Mouse (Mus musculus) brain, embryonic 18.5 days (tissue): Measurements from ENCODE around the gene Ano2.

Experiments used
- DNase-seq: peaks from one replicate; pipeline ENCODE4 v3.0.0-alpha.2; 2012; ENCODE audit warnings: low read depth, low spot score

The Ano2 gene

DNA sequence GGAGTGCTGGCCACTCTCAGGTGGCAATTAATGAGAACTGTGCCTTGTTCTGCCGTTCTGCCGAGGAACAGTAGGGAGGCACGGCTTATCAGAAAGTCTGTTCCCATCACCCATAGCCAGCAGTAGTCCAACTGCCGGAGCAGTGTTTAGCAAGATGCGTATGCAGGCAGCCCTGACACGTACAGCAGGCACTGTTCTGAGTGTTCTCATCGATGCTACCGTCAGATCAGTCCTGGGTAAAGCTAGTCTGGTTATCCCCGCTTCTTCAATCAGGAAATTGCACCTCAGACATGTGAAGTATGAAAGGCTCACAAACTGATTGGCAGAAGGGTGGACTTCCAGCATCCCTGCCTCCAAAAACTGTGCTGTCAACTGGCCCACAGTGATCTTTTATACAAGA, 224.2 kb downstream of the Ano2 start:
- no peak for DNase-seq

DNA sequence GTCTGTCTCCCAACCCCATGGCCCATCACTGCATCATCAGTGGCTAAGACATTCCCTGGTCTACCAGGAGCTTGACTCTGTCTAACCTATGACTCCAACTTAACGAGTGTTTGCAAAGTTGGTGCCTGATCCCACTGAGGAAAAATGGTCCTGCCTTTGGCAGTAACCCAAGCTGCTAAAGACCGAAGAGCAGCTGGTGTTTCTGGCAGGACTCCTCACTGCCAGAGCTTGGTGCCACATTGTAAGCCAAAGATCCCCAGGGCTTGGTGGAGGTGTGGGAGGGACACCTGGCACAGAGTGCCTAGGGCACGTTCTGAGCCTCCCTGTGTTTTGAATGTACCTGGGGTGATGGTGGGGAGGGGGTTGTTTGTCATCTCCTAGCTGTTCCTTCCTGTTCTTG, 232.5 kb downstream of the Ano2 start:
- DNase-seq: no peak

DNA sequence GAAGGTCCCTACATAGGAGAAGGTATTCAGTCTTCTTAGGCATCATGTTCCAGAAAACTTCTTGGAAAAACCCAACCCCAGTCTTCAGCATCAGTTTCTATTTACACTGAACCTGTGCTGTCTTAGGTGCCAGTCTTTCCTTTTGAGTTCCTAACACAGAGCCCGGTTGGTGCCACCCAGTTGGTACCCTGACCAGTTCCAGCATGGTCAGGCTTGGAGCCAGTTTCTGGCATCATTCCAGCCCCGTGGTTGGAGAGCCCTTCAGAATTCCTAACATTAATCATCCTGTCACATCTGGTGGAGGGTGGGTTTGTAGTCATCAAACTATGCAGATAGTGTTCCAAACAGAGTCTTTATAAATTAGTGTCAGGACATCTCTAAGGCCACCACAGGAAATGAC, 234.8 kb downstream of the Ano2 start:
- no peak for DNase-seq

DNA sequence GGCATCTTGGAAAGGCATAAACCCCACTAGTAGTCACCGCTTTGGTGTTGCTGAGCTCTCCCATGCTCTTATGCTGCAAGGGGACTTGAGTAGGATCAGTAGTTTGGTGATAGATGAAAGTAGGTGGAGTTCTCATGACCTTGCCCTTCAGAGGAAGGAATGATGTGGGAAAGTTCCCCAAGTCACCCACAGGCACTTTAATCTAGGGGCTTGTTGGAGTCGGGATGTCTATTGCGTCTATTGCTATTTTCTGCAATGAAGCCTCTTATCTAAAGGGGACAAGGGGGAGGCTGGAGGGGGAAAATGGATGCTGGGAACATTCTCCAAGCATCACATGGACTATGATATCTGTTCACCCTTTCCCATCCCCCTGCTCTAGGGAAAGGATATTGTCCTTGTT, 235.6 kb downstream of the Ano2 start:
- no peak for DNase-seq

DNA sequence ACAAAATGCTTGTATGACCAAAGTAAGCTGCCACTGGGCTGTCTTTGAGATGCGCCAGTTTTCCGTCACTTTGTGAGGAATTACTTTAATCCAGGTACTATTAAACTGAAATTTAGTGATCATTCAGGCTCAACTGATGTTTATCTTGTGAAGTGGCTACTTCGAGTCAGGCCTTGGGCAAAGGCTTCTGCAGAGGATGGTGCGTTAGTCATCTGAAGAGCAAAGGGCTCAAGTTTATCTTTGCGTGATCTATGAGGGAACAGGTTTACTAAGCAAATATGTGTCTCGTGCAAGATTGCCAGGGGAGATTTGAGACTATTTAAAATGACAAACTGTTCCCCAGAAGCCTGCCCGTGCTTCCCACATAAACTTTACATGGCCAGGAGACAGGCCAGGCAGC, 241.7 kb downstream of the Ano2 start:
- no peak for DNase-seq

DNA sequence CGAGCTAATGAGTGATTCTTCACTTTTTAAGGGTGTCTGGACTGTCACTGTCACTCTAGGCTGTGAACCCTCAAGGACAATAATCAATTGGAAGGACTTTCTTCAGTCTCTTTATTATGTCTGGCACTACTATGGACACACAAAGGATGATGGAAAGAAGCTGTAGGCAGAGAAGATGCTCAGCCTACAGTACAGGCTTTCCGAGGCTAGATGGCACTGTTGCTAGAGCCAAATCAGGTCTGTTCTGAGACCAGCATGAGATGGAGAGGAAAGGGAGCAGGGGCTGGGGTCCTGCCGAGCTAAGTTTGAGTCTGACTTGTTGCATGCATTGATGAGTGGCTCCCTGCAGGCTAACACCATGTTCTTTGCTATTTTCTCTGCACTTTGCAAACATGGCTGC, 264.7 kb downstream of the Ano2 start:
- DNase-seq: no peak

DNA sequence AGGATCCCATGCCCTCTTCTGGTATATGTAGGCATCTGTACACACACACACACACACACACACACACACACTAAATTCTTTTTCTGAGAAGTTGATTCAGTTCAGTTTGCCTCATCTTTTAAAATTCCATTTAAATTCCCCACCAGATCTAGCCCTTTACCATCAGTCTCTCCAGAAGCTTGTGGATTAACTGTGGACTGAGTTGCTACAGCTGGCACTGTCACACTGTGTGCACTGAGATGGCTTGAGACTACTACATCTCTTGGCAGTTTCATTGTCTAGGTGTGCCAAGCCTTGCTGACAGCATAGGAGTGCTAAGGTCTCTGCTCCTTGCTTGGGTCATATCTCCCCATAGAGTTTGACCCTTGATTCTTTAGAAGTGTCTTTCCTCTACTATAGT, 283.3 kb downstream of the Ano2 start:
- DNase-seq: no peak

DNA sequence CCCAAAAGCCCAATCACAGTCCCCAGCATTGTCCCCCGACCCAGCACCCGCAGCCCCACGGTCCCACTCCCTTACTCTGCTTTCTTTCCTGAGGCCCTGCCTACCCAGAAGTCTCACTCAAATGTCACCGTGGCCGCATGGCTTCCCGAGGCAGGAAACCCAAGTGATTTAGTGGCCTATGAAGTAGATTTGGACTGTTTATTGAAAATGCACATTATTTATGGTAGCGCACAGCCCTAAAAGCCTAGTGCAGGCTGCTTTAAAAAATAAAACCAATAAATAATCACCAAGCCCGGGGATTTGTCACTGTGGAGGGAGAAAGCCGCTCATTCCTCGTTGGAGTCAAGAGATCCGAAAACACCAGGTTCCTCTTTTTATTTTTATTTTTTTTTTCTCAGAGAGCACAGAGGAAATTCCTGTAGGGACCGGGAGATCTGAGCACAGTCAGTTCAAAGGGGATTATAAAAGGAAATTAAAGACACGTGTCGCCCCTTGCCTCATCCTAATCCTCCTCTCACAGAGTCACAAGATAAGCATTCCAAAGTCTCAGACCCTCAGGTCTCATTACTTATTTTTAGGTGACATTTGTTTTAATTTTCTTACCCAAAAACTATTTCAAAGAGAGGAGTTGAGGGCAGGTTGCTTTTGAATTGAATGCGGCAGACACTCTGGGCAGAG, 285.7 kb downstream of the Ano2 start:
- no peak for DNase-seq

DNA sequence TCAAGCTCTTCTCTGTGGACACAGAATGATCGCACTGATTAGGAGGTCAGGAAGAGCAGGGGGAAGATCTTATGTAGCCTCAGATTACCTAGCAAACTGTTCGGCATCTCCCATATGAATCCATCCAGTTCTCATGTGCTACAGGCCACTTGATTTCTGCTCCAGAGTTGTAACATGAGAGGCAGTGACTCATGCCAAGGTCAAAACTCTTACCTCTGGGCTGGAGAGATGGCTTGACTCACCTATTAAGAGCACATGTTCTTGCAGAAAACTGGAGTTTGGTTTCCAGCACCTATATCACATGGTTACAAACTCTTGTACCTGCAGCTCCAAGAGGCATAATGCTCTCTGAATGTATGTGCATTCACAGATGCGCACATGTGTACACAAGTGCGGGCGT, 289.4 kb downstream of the Ano2 start:
- DNase-seq: no peak

DNA sequence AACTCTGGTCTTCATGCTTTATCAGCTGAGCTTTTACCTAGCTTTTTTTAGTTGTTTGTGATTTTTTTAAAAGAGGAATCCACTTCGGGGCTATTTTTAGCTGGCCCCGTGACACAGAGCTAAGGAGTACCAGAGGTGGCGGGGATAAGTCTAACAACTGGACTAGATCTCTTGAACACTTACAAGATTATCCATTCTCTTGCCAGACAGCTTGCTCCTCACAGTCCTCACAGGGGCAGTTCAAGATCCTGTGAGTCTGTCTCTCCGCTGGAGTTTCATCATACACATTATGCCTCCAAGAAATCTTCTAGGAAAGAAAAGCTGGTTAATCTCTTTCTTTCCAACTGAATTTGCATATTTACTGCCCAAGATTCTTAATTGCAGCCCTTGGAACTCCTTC, 293.8 kb downstream of the Ano2 start:
- DNase-seq: no peak

DNA sequence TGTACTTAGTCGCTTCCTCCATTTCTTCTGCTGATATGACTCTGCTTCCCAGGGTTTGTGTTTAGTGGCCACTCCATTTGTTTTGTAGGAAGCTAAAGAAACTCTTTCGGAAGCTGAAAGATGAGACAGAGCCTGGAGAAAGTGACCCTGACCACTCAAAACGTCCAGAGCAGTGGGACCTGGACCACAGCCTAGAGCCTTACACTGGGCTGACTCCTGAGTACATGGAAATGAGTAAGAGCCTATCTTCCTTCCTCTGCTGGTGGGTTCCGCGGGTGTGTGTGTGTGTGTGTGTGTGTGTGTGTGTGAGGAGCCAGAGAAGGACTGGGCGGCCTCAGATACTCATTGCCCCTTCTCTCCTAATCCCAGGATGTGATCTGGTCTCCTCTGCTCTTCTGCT, 302.5 kb downstream of the Ano2 start:
- no peak for DNase-seq

DNA sequence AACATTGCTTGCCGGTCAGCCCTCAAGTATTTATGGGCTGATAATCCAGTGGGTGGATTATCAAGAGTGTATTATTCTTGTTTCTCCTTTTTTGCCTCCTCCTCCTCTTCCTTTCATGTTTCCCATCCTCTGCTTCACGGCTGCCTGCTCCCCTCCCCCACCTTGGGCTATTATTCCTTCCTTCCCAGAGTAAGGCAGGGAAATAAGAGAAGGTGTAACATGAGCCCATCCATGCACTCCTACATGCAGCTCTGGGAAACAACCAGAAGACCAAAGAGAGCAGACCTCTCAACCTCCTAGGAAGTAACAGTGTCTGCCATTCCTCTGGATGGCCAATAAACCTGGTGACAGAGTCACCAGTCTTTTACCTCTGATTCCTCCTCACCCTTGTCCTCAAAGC, 311.6 kb downstream of the Ano2 start:
- no peak for DNase-seq

DNA sequence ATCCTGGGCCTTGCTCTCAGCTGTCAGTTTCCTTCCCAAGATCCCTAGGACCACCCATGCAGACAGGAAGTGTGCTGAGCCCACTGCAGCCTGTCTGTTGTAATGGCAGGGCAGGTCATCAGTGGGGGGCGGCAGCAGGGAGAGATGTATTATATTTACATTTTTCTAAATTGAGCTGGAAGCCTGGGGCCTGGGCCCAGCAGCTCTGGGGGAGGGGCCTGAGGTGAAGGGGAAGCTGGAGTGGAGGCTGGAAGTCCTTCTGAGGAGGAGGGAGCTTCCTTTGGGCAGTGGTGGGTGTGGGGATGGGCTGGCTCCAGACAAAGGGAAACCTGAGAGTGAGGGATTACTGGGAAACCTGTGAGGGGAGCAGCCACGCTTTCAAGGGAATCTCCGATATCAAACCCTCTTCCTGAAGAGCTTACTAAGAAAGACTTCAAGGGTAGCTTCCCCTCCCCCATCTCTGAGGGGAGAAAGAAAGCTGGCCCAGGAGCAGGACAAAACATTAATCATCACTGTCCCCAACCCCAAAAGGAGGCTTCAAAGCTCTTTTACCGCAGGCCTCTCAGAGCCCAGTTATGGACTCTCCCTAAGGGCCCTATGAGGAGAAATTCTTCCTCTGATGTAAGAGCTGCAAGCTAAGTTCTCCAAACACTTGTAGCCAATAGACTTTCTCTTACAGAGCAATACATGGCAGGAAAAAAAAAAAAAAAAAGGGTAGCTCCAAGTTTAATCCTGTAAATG, 313.0 kb downstream of the Ano2 start:
- DNase-seq: no peak

DNA sequence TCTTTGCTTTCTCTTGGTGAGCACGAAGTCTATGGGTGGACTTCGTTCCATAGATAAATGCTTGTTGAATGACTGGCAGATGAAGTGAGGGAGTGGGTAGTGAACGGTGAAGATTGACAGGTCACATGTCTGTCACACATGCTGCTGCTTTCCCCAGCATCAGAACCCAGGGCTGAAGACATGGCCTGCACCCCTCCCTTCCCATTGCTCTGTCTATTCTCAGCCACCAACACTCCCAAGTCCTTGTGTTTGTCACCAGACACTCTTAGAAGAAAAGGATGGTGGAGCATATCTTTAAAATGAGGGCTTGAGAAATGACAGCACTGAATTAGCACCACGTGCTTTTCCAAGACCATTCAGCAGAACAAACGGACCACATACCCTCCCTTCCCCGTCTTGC, 316.4 kb downstream of the Ano2 start:
- no peak for DNase-seq

DNA sequence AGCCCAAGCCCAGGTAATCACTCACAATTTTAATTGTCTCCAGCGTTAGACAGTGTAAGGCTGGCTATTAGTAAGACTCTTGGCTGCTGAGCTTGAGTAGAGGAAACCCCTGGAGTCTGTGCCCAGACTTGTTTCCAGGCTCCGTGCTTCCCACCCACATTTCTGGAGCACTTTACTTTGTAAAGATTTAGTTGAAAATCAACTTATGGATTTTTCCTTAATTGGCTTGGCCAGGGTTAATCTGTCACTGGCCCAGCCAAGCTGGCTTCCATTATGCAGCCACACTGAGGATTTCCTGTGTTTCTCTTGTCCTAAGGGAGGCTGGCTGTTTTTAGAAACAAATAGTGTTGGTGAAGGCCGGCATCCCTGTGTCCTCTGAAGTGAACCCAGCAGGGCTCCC, 318.9 kb downstream of the Ano2 start:
- DNase-seq: no peak

DNA sequence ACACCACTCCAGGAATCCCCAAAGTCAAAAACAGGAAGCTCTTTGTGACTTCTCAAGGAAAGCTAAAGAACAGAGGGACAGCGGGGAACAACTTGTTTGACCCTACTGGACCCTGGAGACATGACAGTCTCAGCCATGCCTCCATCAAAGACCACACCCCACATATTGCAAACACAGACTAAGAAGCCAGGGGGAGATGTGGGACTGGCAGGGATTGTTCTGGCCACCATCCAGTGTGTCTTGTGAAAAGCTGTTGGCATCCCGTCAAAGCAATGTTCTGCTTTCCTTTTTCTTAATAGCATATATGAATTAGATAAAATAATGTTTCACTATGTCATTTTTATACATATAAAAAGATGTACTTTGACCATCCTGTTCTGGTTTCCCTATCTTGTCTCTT, 326.8 kb downstream of the Ano2 start:
- DNase-seq: no peak

DNA sequence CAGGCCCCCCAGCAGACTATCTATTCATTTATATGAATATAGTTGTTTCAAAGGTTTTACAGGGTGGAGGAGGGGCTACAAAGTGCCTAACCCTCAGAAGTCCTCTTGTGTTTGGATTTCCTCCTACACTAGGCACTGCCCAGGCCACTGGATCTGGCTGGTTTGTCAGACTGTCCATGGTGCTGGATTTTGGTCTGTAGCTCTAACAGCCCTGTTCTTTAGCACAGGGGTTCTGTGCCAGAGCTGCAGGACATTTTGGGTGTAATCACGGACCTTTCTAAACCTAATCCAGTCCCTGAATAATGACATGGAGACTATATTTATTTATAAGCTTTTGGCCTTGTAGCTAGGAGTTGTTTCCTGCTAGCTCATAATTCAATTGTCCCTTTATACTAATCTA, 328.2 kb downstream of the Ano2 start:
- no peak for DNase-seq

DNA sequence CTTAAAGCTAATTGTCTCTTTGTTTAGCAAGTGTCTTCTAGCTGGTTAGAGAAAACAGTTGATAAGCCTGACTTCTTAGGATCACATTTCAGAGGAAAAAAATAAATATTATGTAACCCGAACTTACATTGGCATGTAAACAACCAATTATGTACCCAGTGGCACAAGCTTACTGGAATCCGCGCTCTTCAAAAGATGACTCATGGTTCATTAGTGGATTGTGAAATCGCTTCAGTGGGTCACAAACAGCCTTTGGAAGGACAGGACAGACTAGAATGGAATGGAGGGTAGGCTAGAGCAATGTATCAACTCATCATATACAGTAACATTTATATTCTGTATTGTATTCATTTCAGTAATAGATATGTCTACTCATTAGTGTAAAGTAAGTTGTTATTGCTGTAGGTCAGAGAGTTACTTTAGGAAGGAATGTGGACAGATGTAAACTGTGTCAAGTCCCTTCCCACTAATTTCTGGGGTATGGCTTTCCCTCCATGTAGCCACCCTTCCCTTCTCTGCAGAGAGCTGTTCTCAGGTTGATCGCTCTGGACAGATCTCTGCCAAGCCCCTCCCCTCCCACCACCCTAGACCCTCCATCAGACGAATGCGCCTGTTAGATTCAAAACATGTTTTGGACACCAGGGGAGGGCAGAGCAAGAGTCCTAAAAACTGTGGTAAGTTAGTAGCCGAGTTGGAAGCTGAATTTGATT, 343.6 kb downstream of the Ano2 start:
- no peak for DNase-seq

DNA sequence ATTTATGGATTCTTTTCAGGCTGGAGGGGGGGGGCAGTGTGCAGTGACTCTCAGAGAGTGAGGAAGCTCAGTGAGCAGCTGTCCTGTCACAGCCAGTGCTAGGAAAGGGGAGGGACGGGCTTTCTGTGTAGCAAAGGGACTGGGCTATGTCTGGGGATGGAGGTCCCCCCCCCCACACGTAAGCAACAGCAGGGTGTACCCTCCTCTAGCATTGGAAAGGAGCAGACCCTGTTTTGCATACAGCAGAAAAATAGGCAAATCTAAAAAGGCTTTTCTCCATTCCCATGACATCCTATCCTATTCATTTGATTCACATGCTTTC, 344.1 kb downstream of the Ano2 start:
- DNase-seq: no peak

DNA sequence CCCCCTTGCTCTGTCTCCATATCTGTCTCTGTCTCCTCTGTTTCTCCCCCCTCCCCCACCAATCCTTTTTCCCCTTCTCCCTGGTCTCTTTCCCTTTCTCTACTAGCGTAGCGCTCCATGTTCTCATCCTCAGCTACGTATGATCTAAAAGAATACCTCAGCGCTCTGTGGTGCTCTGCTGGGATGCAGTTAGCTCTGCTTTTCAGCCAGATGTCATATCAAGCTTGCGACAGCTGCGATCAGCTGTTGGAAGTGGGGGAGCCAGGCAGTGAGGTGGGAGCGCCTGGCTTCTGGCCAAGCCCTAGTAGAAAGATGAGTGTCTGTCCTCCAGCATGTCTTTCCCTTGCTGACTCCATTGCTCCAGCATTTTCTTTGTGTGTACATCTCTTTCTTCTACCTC, 344.5 kb downstream of the Ano2 start:
- DNase-seq: peak; percentile 2

DNA sequence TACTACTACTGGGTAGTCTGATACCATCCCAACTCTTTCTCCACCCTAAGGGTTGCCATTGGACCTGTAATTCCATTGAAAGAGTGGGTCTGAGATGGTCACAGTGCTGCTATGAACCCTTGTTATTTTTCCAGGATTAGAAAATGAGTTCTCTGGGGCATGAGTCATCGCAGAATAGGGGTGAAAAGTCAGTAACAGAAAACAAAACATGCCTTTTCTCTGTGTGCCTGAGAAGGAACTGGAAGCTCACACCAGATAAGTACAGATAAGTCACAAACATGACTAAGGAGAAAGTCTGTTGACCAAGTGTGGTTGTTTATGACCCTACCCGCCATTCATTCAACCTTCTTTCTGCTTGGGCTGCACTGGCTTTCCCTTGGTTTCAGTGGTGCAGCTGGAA, 345.4 kb downstream of the Ano2 start:
- no peak for DNase-seq

DNA sequence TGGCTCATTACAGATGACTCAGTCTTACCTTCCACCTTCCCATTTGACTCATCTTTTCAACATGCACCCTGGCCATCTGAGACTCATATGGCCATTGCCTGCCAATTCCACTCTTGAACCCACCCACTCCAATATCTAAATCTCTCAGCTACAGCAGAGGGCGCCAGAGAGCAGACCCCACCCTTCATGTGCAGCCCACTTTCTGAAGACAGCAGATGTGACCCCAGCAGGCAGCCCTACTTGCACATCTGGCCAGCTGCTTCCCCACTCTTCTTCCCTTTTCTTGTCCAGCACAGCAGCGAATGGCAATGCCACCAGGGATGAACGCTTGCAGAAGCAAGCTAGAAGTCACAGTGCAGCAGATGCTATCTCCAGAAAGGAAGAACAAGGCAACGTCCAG, 355.7 kb downstream of the Ano2 start:
- no peak for DNase-seq

DNA sequence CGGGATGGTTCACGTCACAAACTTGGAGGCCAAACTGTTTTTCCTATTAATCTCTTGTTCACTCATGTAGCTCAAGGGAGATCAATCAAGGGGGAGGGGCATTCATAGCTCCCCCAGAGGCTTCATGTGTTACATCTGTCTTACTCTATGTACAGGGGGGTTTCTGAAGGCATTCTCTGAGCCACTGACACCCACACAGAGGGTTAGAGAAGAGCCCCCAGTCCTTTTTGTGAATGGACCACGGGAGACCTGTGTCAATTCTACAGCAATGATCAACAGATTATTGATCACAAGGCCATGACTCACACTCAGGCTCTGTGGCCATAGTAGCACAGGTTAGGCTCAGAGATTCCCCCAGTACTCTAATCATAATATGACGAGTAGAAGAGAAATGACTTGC, 358.0 kb downstream of the Ano2 start:
- no peak for DNase-seq
